ENCODE assay signal across 10 mouse cellular contexts in genomic region chr6:95217431-95217830, GRCm38 (mm10).
DNase-seq lines count a peak whose midpoint lies in the region; ATAC-seq and TF ChIP-seq lines count a peak whose summit lies in the region.
"Had no signal": no experiment of that assay in that cellular context is flagged by ENCODE, and none has a peak within 500 bp of the region (broad histone marks: within the 10 kb centered on the region; RNA-seq: fewer than 3 reads in every experiment).

No protein-coding gene starts in this region.

- no peak for DNase-seq in forebrain, embryonic 11.5 days (ENCODE audit: low spot score)
- no peak for DNase-seq in forebrain, embryonic 10.5 days (ENCODE audit: extremely low spot score, low spot score)
- peak; percentile 58 for DNase-seq in 3T3-L1 (ENCODE audit: low read depth, low spot score)
- DNase-seq in left cerebral cortex, adult 18-20 months (ENCODE audit: low spot score in 2 of 2) = peak; percentile 71 to 72
- DNase-seq in urinary bladder, postnatal 14 days (ENCODE audit: low spot score) = no peak
- DNase-seq in ovary, postnatal 36 days (ENCODE audit: low spot score) = no peak

- H3K27ac ChIP-seq in forebrain, embryonic 11.5 days (ENCODE audit: low read depth, low read length) = no peak overlapping the region
- no peak overlapping the region for H3K27ac ChIP-seq in forebrain, embryonic 10.5 days
- peak overlapping the region; percentile 90; the same call in 1 of the 2 replicates for H3K27ac ChIP-seq in cortical plate, adult 2 months (ENCODE audit: insufficient read depth, low read length)
- H3K27ac ChIP-seq: hindbrain, embryonic 15.5 days; macrophage had no signal

- H3K9ac ChIP-seq in forebrain, embryonic 11.5 days (ENCODE audit: low read length) = no peak overlapping the region
- H3K9ac ChIP-seq: hindbrain, embryonic 15.5 days had no signal

- H3K4me1 ChIP-seq in forebrain, embryonic 11.5 days (replicated peaks; ENCODE audit: control insufficient read depth, insufficient read depth, low read length) = no peaks in the 10 kb centered on the region
- H3K4me1 ChIP-seq in forebrain, embryonic 10.5 days = no peaks in the 10 kb centered on the region
- H3K4me1 ChIP-seq in cortical plate, adult 2 months (ENCODE audit: control insufficient read depth, insufficient read depth, low read length) = peaks cover 10% of the 10 kb centered on the region
- H3K4me1 ChIP-seq: hindbrain, embryonic 15.5 days had no signal

- H3K36me3 ChIP-seq in forebrain, embryonic 11.5 days (ENCODE audit: control insufficient read depth, insufficient read depth, low read length) = no peaks in the 10 kb centered on the region
- H3K36me3 ChIP-seq in forebrain, embryonic 10.5 days (replicated peaks) = no peaks in the 10 kb centered on the region
- H3K36me3 ChIP-seq: hindbrain, embryonic 15.5 days had no signal

- no peaks in the 10 kb centered on the region for H3K9me3 ChIP-seq in forebrain, embryonic 11.5 days (ENCODE audit: control insufficient read depth, low read length)
- no peaks in the 10 kb centered on the region for H3K9me3 ChIP-seq in forebrain, embryonic 10.5 days
- H3K9me3 ChIP-seq: hindbrain, embryonic 15.5 days had no signal

- H3K27me3 ChIP-seq in forebrain, embryonic 11.5 days (ENCODE audit: control insufficient read depth, insufficient read depth, low read length) = no peaks in the 10 kb centered on the region
- peaks cover 8% of the 10 kb centered on the region for H3K27me3 ChIP-seq in forebrain, embryonic 10.5 days (ENCODE audit: poor library complexity, severe bottlenecking)
- H3K27me3 ChIP-seq: hindbrain, embryonic 15.5 days had no signal

- no peak for TF ChIP-seq POLR2A in cortical plate, adult 2 months (IDR thresholded peaks at IDR 0.05; ENCODE audit: extremely low read depth, insufficient read depth, low read length)

- H3K4me3 ChIP-seq in forebrain, embryonic 11.5 days (ENCODE audit: low read depth, low read length) = no peak overlapping the region
- H3K4me3 ChIP-seq in forebrain, embryonic 10.5 days = no peak overlapping the region
- no peak overlapping the region for H3K4me3 ChIP-seq in cortical plate, adult 2 months (ENCODE audit: insufficient read depth, low read length)
- H3K4me3 ChIP-seq: hindbrain, embryonic 15.5 days had no signal

- ATAC-seq in forebrain, embryonic 11.5 days (replicated peaks; ENCODE audit: low FRiP score) = 0 out of 2 replicates have a peak, but pooled peaks have one; percentile 30
- ATAC-seq in erythroid progenitor cell, adult 5-6 weeks (replicated peaks; ENCODE audit: low FRiP score, poor library complexity, severe bottlenecking) = no peak

- WGBS in forebrain, embryonic 11.5 days = 51% methylated on average over 6 of the region's 6 CpGs
- WGBS in forebrain, embryonic 10.5 days = 61% methylated on average over 6 of the region's 6 CpGs

- peak; percentile 24; the same call in 1 of the 2 replicates for TF ChIP-seq CTCF in cortical plate, adult 2 months (IDR thresholded peaks at IDR 0.05; ENCODE audit: extremely low read depth, insufficient read depth, low read length)

- H3K4me2 ChIP-seq in forebrain, embryonic 11.5 days (ENCODE audit: low read depth, low read length, severe bottlenecking) = no peak overlapping the region
- H3K4me2 ChIP-seq: hindbrain, embryonic 15.5 days had no signal

Comparison
In these comparisons a context has a peak if more than half of its experiments do, and no peak if none do; other contexts are left out.
1. DNase-seq: peak in 3T3-L1 (single experiment) and left cerebral cortex, adult 18-20 months (2 of 2); none in forebrain, embryonic 11.5 days (single experiment), forebrain, embryonic 10.5 days (single experiment), urinary bladder, postnatal 14 days (single experiment) and ovary, postnatal 36 days (single experiment).